Mouse (Mus musculus) cortical plate, adult 2 months (tissue): Measurements from ENCODE around the gene Lins1.

Experiments
- CTCF ChIP-seq: fragments of 200-500 bp; IDR thresholded peaks from 2 replicates; pipeline ENCODE4 v1.5.1; 2011; ENCODE audit warnings: mild to moderate bottlenecking, control low read depth, low read length; ENCODE audit not compliant: insufficient read depth; ENCODE audit errors: extremely low read depth
- POLR2A ChIP-seq: fragments of 200-500 bp; IDR thresholded peaks from 2 replicates; pipeline ENCODE4 v1.6.1; 2011; ENCODE audit warnings: mild to moderate bottlenecking, low read length, control low read depth; ENCODE audit not compliant: insufficient read depth; ENCODE audit errors: extremely low read depth

- no peak for TF ChIP-seq CTCF
- TF ChIP-seq POLR2A, result no peak
Observed at GRCm38 (mm10) chr7:66711166-66711565, 21.5 kb downstream of the Lins1 start.
